Mouse (Mus musculus) C2C12 (cell line): ENCODE measurements at regions not wholly inside any gene's neighbourhood (a gene's known extent, or its start where the extent isn't known, plus 50 kb on each side); places are given as distances from the start of the nearest gene placed in this dataset.

Experiments
- H3K27me3 ChIP-seq: one replicate; pipeline ENCODE4 v1.6.1; 2011; ENCODE audit not compliant: control insufficient read depth, insufficient read depth, insufficient read length
- H3K36me3 ChIP-seq: one replicate; pipeline ENCODE4 v1.6.1; 2011; ENCODE audit not compliant: control insufficient read depth, insufficient read depth
- H3K4me3 ChIP-seq: one replicate; pipeline ENCODE4 v1.5.1; 2011; ENCODE audit warnings: mild to moderate bottlenecking, control low read depth; ENCODE audit not compliant: poor library complexity, insufficient read depth, severe bottlenecking
- H3K79me2 ChIP-seq: one replicate; pipeline ENCODE4 v1.6.1; 2011; ENCODE audit not compliant: control insufficient read depth, insufficient read depth
- H3K79me3 ChIP-seq: one replicate; pipeline ENCODE4 v1.6.1; 2011; ENCODE audit warnings: low read depth, control low read depth
- H3ac ChIP-seq: one replicate; pipeline ENCODE3; 2011; ENCODE audit warnings: low read depth; ENCODE audit not compliant: control insufficient read depth, insufficient read length
- CEBPB ChIP-seq: IDR thresholded peaks from one replicate; pipeline ENCODE4 v1.6.1; 2011; ENCODE audit warnings: low read depth, mild to moderate bottlenecking, control low read depth, moderate library complexity
- CTCF ChIP-seq: IDR thresholded peaks from one replicate; pipeline ENCODE4 v1.5.1; 2011; ENCODE audit not compliant: control insufficient read depth, insufficient read depth, insufficient read length
- FOSL1 ChIP-seq: IDR thresholded peaks from one replicate; pipeline ENCODE4 v1.8.0; 2011; ENCODE audit warnings: mild to moderate bottlenecking, low read length; ENCODE audit not compliant: poor library complexity, insufficient read depth, severe bottlenecking
- MAX ChIP-seq: IDR thresholded peaks from one replicate; pipeline ENCODE4 v1.6.1; 2011; ENCODE audit warnings: mild to moderate bottlenecking, control low read depth
- MYOD1 ChIP-seq: IDR thresholded peaks from one replicate; pipeline ENCODE4 v1.6.1; 2011; ENCODE audit warnings: low read depth; ENCODE audit not compliant: control insufficient read depth, insufficient read length
- MYOG ChIP-seq: IDR thresholded peaks from one replicate; pipeline ENCODE4 v1.6.1; 2011; ENCODE audit not compliant: control insufficient read depth, insufficient read length; ENCODE audit errors: extremely low read depth
- USF1 ChIP-seq: IDR thresholded peaks from one replicate; pipeline ENCODE4 v1.6.1; 2011; ENCODE audit warnings: low read depth, mild to moderate bottlenecking, control low read depth, moderate library complexity

- Histone ChIP-seq H3K27me3 (no peaks in the 10 kb centered on the region), H3K36me3 (no peaks in the 10 kb centered on the region), H3K79me3 (no peaks in the 10 kb centered on the region), H3K4me3 (no peak overlapping the region), H3K79me2 (no peaks in the 10 kb centered on the region), H3ac (no peak overlapping the region)
- no peak for TF ChIP-seq USF1
- no peak for TF ChIP-seq MAX
- TF ChIP-seq FOSL1 = no peak
- TF ChIP-seq MYOD1 = no peak
- no peak for TF ChIP-seq CTCF
These were observed 587.5 kb downstream of the Bcl11a start for GRCm38 (mm10) chr11:24665310-24665709.

- no peak for TF ChIP-seq USF1
- TF ChIP-seq FOSL1 = no peak
- no peak for TF ChIP-seq MAX
- Histone ChIP-seq H3K79me3 (no peaks in the 10 kb centered on the region), H3K27me3 (no peaks in the 10 kb centered on the region), H3K4me3 (no peak overlapping the region), H3ac (no peak overlapping the region), H3K79me2 (no peaks in the 10 kb centered on the region), H3K36me3 (no peaks in the 10 kb centered on the region)
These were observed 593.8 kb downstream of the Bcl11a start for GRCm38 (mm10) chr11:24671662-24672061.

GRCm38 (mm10) chr11:24673248-24674207, 595.7 kb downstream of the Bcl11a start:
- Histone ChIP-seq H3K4me3 (no peak overlapping the region), H3ac (no peak overlapping the region), H3K27me3 (no peaks in the 10 kb centered on the region), H3K79me2 (no peaks in the 10 kb centered on the region), H3K79me3 (no peaks in the 10 kb centered on the region), H3K36me3 (no peaks in the 10 kb centered on the region)
- TF ChIP-seq MYOG (no peak), USF1 (no peak), MYOD1 (no peak), CEBPB (no peak), FOSL1 (no peak), MAX (no peak), CTCF (no peak)

GRCm38 (mm10) chr11:24674208-24674571, 596.3 kb downstream of the Bcl11a start:
- H3K27me3 ChIP-seq = no peaks in the 10 kb centered on the region
- H3K36me3 ChIP-seq = no peaks in the 10 kb centered on the region
- TF ChIP-seq MYOG (no peak), USF1 (no peak), MYOD1 (no peak), CTCF (no peak), CEBPB (no peak), FOSL1 (no peak), MAX (no peak)
- no peak overlapping the region for H3K4me3 ChIP-seq
- H3K79me3 ChIP-seq = no peaks in the 10 kb centered on the region
- no peaks in the 10 kb centered on the region for H3K79me2 ChIP-seq
- H3ac ChIP-seq = no peak overlapping the region

- no peaks in the 10 kb centered on the region for H3K27me3 ChIP-seq
- no peaks in the 10 kb centered on the region for H3K79me3 ChIP-seq
- no peaks in the 10 kb centered on the region for H3K36me3 ChIP-seq
- TF ChIP-seq MYOG (no peak), FOSL1 (no peak), CEBPB (no peak), USF1 (no peak), MYOD1 (no peak), MAX (no peak), CTCF (no peak)
- no peaks in the 10 kb centered on the region for H3K79me2 ChIP-seq
- H3ac ChIP-seq = no peak overlapping the region
- no peak overlapping the region for H3K4me3 ChIP-seq
These were observed 599.2 kb downstream of the Bcl11a start for GRCm38 (mm10) chr11:24677016-24677415.

- H3ac ChIP-seq = no peak overlapping the region
- no peak overlapping the region for H3K4me3 ChIP-seq
- no peaks in the 10 kb centered on the region for H3K79me2 ChIP-seq
- H3K36me3 ChIP-seq = no peaks in the 10 kb centered on the region
- no peak for TF ChIP-seq USF1
- TF ChIP-seq MYOD1 = no peak
- TF ChIP-seq CEBPB = no peak
- TF ChIP-seq FOSL1 = no peak
- no peak for TF ChIP-seq MYOG
- no peak for TF ChIP-seq MAX
- TF ChIP-seq CTCF = no peak
- H3K27me3 ChIP-seq = no peaks in the 10 kb centered on the region
- H3K79me3 ChIP-seq = no peaks in the 10 kb centered on the region
These were observed 601.7 kb downstream of the Bcl11a start for GRCm38 (mm10) chr11:24679581-24679980.
